Mouse (Mus musculus): ENCODE data around the gene Tlx3.

- TF ChIP-seq CTCF (IDR thresholded peaks at IDR 0.05; ENCODE audit: borderline replicate concordance, insufficient read depth, low read depth, low read length) (no peak), POLR2A (IDR thresholded peaks at IDR 0.05; ENCODE audit: borderline replicate concordance, insufficient read depth, low read length) (no peak)
These were observed 8.3 kb downstream of the Tlx3 start for GRCm38 (mm10) chr11:33195061-33195460.

All from cerebellum, adult 2 months (tissue).